Mouse (Mus musculus) kidney, adult 2 months (tissue): Measurements from ENCODE around the gene Dhx37.

ENCODE experiments used
- CTCF ChIP-seq: fragments of 200-500 bp; conservative IDR thresholded peaks from 2 replicates; pipeline ENCODE4 v1.5.1; 2011; ENCODE audit warnings: low read depth, mild to moderate bottlenecking, control low read depth, low read length, moderate library complexity, mixed read lengths; ENCODE audit not compliant: insufficient read depth, insufficient read length
- POLR2A ChIP-seq: fragments of 200-500 bp; IDR thresholded peaks from one replicate; pipeline ENCODE4 v1.6.1; 2011; ENCODE audit warnings: low read depth, low read length, control low read depth

GRCm38 (mm10) chr5:125470713-125471112 is 36.8 kb upstream of the Dhx37 start:
- TF ChIP-seq POLR2A (no peak), CTCF (no peak)
